Mouse (Mus musculus) MEL (cell line): ENCODE measurements around the gene Fbln1.

ENCODE experiments used
- CHD1 ChIP-seq: IDR thresholded peaks from 2 replicates; pipeline ENCODE4 v1.6.1; 2012; ENCODE audit warnings: low read depth, mild to moderate bottlenecking, inconsistent platforms, low read length, improper control_type of control experiment
- CTCF ChIP-seq, 3 experiments: IDR thresholded peaks in 2 of 3; conservative IDR thresholded peaks in 1 of 3; 2 replicates each; pipeline ENCODE4 v1.5.1; 2011 to 2012; ENCODE audit warnings: low read length in 3 of 3, low read depth in 2 of 3, mild to moderate bottlenecking in 2 of 3, improper control_type of control experiment in 1 of 3, inconsistent platforms in 1 of 3, mixed read lengths in 1 of 3, moderate library complexity in 1 of 3; ENCODE audit not compliant: control insufficient read depth in 1 of 3, insufficient read depth in 1 of 3, poor library complexity in 1 of 3, severe bottlenecking in 1 of 3
- GATA1 ChIP-seq: IDR thresholded peaks from 2 replicates; pipeline ENCODE4 v1.6.1; 2011; ENCODE audit warnings: low read depth, low read length, improper control_type of control experiment
- JUND ChIP-seq: IDR thresholded peaks from 2 replicates; pipeline ENCODE4 v1.6.1; 2011; ENCODE audit warnings: low read depth, mild to moderate bottlenecking, improper control_type of control experiment, low read length
- KAT2A ChIP-seq: conservative IDR thresholded peaks from 2 replicates; pipeline ENCODE4 v1.6.1; 2012; ENCODE audit warnings: low read depth, low read length, improper control_type of control experiment, inconsistent platforms
- MAFK ChIP-seq: IDR thresholded peaks from 2 replicates; pipeline ENCODE4 v1.6.1; 2011; ENCODE audit warnings: low read depth, mild to moderate bottlenecking, low read length, improper control_type of control experiment, borderline replicate concordance
- MXI1 ChIP-seq: IDR thresholded peaks from 2 replicates; pipeline ENCODE4 v1.6.1; 2011; ENCODE audit warnings: mild to moderate bottlenecking, low read depth, low read length, improper control_type of control experiment
- MYC ChIP-seq: IDR thresholded peaks from 2 replicates; pipeline ENCODE4 v1.6.1; 2011; ENCODE audit warnings: low read depth, mild to moderate bottlenecking, low read length, improper control_type of control experiment, moderate library complexity
- NELFE ChIP-seq: IDR thresholded peaks from 2 replicates; pipeline ENCODE4 v1.6.1; 2011; ENCODE audit warnings: low read depth, low read length, improper control_type of control experiment
- POLR2A ChIP-seq, 2 experiments: IDR thresholded peaks; 2 replicates each; pipeline ENCODE4 v1.6.1; 2011 to 2012; ENCODE audit warnings: low read length in 2 of 2, mild to moderate bottlenecking in 2 of 2, control low read depth in 1 of 2, improper control_type of control experiment in 1 of 2, low read depth in 1 of 2, moderate library complexity in 1 of 2; ENCODE audit not compliant: control insufficient read depth in 1 of 2, insufficient read depth in 1 of 2, poor library complexity in 1 of 2
- SIN3A ChIP-seq: IDR thresholded peaks from 2 replicates; pipeline ENCODE4 v1.6.1; 2012; ENCODE audit warnings: low read length, improper control_type of control experiment, inconsistent platforms
- TCF12 ChIP-seq: IDR thresholded peaks from 2 replicates; pipeline ENCODE4 v1.6.1; 2014; ENCODE audit warnings: low read depth, mild to moderate bottlenecking, inconsistent platforms, low read length, improper control_type of control experiment, moderate library complexity
- ZMIZ1 ChIP-seq: IDR thresholded peaks from 2 replicates; pipeline ENCODE4 v1.6.1; 2012; ENCODE audit warnings: low read depth, mild to moderate bottlenecking, inconsistent platforms, low read length, improper control_type of control experiment, moderate library complexity

- TF ChIP-seq POLR2A (IDR thresholded peaks at IDR 0.05; ENCODE audit: control insufficient read depth in 1 of 2, insufficient read depth in 1 of 2, low read depth in 1 of 2, low read length in 2 of 2, poor library complexity in 1 of 2) (no peak), CTCF (IDR thresholded peaks at IDR 0.05 in 2 of 3, conservative IDR thresholded peaks at IDR 0.05 in 1 of 3; ENCODE audit: control insufficient read depth in 1 of 3, insufficient read depth in 1 of 3, low read depth in 2 of 3, low read length in 3 of 3, poor library complexity in 1 of 3, severe bottlenecking in 1 of 3) (no peak), ZMIZ1 (no peak), CHD1 (no peak), MAFK (no peak), GATA1 (no peak), KAT2A (no peak), SIN3A (no peak), JUND (no peak), MXI1 (no peak), TCF12 (no peak), NELFE (no peak), MYC (no peak)
Observed at GRCm38 (mm10) chr15:85166433-85166933, 39.3 kb upstream of the Fbln1 start.
